Mouse (Mus musculus) cerebellum, adult 2 months (tissue): ENCODE measurements around the gene Rnf144b.

Experiments
- CTCF ChIP-seq: fragments of 200-500 bp; IDR thresholded peaks from 2 replicates; pipeline ENCODE4 v1.5.1; 2011; ENCODE audit warnings: low read depth, mild to moderate bottlenecking, control low read depth, low read length, moderate library complexity, borderline replicate concordance; ENCODE audit not compliant: insufficient read depth
- POLR2A ChIP-seq: fragments of 200-500 bp; IDR thresholded peaks from 2 replicates; pipeline ENCODE4 v1.6.1; 2011; ENCODE audit warnings: low read length, control low read depth, borderline replicate concordance; ENCODE audit not compliant: insufficient read depth

GRCm38 (mm10) chr13:47076156-47076555 is 46.3 kb upstream of the Rnf144b start:
- TF ChIP-seq POLR2A: no peak
- TF ChIP-seq CTCF: no peak
